ENCODE assay signal across 22 mouse cellular contexts in the genomic region with DNA sequence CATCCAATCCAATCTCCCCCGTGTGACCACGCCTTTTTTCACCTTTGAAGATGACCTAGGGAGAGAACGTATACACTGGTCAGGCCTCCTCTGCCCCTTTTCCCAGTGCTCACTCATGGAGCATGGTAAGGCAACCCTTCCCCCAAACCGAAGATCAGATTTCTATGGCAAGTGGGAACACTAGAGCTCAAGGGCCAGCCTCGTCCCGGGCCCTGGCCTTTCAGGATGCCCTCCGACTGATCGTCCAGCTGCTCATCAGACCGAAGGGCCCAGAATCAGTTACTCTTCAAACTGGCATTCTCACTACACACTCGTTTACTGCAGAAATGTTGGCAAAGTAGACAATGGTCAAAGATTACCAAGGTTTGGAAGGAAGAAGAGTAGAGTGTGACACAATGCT.
DNase-seq lines count a peak whose midpoint lies in the region; ATAC-seq lines count a peak whose summit lies in the region.
"Had no signal": no experiment of that assay in that cellular context is flagged by ENCODE, and none has a peak within 500 bp of the region (broad histone marks: within the 10 kb centered on the region; RNA-seq: fewer than 3 reads in every experiment).

No protein-coding gene starts in this region.

- no peak overlapping the region for H3K4me2 ChIP-seq in midbrain, embryonic 11.5 days
- no peak overlapping the region for H3K4me2 ChIP-seq in midbrain, embryonic 15.5 days
- H3K4me2 ChIP-seq in kidney, embryonic 14.5 days (replicated peaks; ENCODE audit: low read depth, low read length): no peak overlapping the region
- H3K4me2 ChIP-seq: forebrain, embryonic 13.5 days; heart, embryonic 13.5 days had no signal

- no peak overlapping the region for H3K9ac ChIP-seq in midbrain, embryonic 11.5 days (ENCODE audit: low read length)
- no peak overlapping the region for H3K9ac ChIP-seq in midbrain, embryonic 15.5 days
- no peak overlapping the region for H3K9ac ChIP-seq in kidney, embryonic 14.5 days (ENCODE audit: low read depth, low read length)
- H3K9ac ChIP-seq: forebrain, embryonic 13.5 days; forebrain, postnatal 0 days; heart, embryonic 13.5 days had no signal

- no peaks in the 10 kb centered on the region for H3K36me3 ChIP-seq in midbrain, embryonic 11.5 days (ENCODE audit: control insufficient read depth, insufficient read depth, low read length)
- H3K36me3 ChIP-seq in midbrain, embryonic 15.5 days (replicated peaks): no peaks in the 10 kb centered on the region
- H3K36me3 ChIP-seq in kidney, embryonic 14.5 days (ENCODE audit: control insufficient read depth, insufficient read depth, low read length): no peaks in the 10 kb centered on the region
- H3K36me3 ChIP-seq: embryonic facial prominence, embryonic 10.5 days; heart, embryonic 13.5 days had no signal

- H3K27ac ChIP-seq in midbrain, embryonic 11.5 days (ENCODE audit: low read depth, low read length): no peak overlapping the region
- H3K27ac ChIP-seq in midbrain, embryonic 15.5 days: no peak overlapping the region
- no peak overlapping the region for H3K27ac ChIP-seq in kidney, embryonic 14.5 days (ENCODE audit: low read depth, low read length)
- H3K27ac ChIP-seq: embryonic facial prominence, embryonic 10.5 days; forebrain, embryonic 13.5 days; gastrocnemius, adult 2 months; heart, embryonic 13.5 days had no signal

- H3K27me3 ChIP-seq in midbrain, embryonic 11.5 days (ENCODE audit: control insufficient read depth, insufficient read depth, low read length): no peaks in the 10 kb centered on the region
- H3K27me3 ChIP-seq in midbrain, embryonic 15.5 days (replicated peaks): no peaks in the 10 kb centered on the region
- no peaks in the 10 kb centered on the region for H3K27me3 ChIP-seq in kidney, embryonic 14.5 days (ENCODE audit: control insufficient read depth, insufficient read depth, low read length)
- H3K27me3 ChIP-seq: CH12.LX; forebrain, embryonic 13.5 days; heart, embryonic 13.5 days; Patski had no signal

- ATAC-seq in midbrain, embryonic 11.5 days (ENCODE audit: low FRiP score): no peak
- ATAC-seq in midbrain, embryonic 15.5 days (replicated peaks): no peak
- ATAC-seq in kidney, embryonic 14.5 days (ENCODE audit: low FRiP score, low TSS enrichment): peak; percentile 73
- ATAC-seq in monocyte, adult 5-6 weeks (replicated peaks; ENCODE audit: insufficient number of reproducible peaks, low FRiP score, low TSS enrichment, poor library complexity, severe bottlenecking): no peak
- ATAC-seq: activated CD4-positive, CD25-positive, alpha-beta regulatory T cell, adult 4 months; forebrain, embryonic 13.5 days; forebrain, postnatal 0 days; Patski had no signal

- WGBS in midbrain, embryonic 11.5 days: 84% methylated on average over 10 of the region's 10 CpGs
- WGBS in midbrain, embryonic 15.5 days: 84% methylated on average over 10 of the region's 10 CpGs
- WGBS in kidney, embryonic 14.5 days: 48% methylated on average over 9 of the region's 10 CpGs

- no peak overlapping the region for H3K4me3 ChIP-seq in midbrain, embryonic 11.5 days (ENCODE audit: low read depth, low read length)
- H3K4me3 ChIP-seq in midbrain, embryonic 15.5 days: no peak overlapping the region
- no peak overlapping the region for H3K4me3 ChIP-seq in kidney, embryonic 14.5 days (ENCODE audit: low read length)
- H3K4me3 ChIP-seq: embryonic facial prominence, embryonic 10.5 days; forebrain, embryonic 13.5 days; gastrocnemius, adult 2 months; heart, embryonic 13.5 days had no signal

- H3K9me3 ChIP-seq in midbrain, embryonic 11.5 days (ENCODE audit: control insufficient read depth, low read length): no peaks in the 10 kb centered on the region
- H3K9me3 ChIP-seq in midbrain, embryonic 15.5 days: no peaks in the 10 kb centered on the region
- no peaks in the 10 kb centered on the region for H3K9me3 ChIP-seq in kidney, embryonic 14.5 days (ENCODE audit: control insufficient read depth, low read length)
- H3K9me3 ChIP-seq: embryonic facial prominence, embryonic 10.5 days; forebrain, embryonic 13.5 days; heart, embryonic 13.5 days had no signal

- no peaks in the 10 kb centered on the region for H3K4me1 ChIP-seq in midbrain, embryonic 11.5 days (ENCODE audit: control insufficient read depth, insufficient read depth, low read length)
- H3K4me1 ChIP-seq in midbrain, embryonic 15.5 days: no peaks in the 10 kb centered on the region; the same call in 1 of the 2 replicates
- H3K4me1 ChIP-seq in kidney, embryonic 14.5 days (ENCODE audit: control insufficient read depth, insufficient read depth, low read length): no peaks in the 10 kb centered on the region

- peak; percentile 37 for DNase-seq in midbrain, embryonic 11.5 days (ENCODE audit: low spot score, missing footprints)
- DNase-seq in kidney, postnatal 10 days: peak; percentile 51
- DNase-seq in urinary bladder, postnatal 25 days (ENCODE audit: low spot score): no peak
- DNase-seq in lung, postnatal 25 days (ENCODE audit: low spot score): no peak
- no peak for DNase-seq in spleen, postnatal 4 days (ENCODE audit: low spot score in 2 of 2)
- DNase-seq: adrenal gland, postnatal 14 days; cerebellum, adult 11-12 months; cerebellum, adult 9-10 months; cerebellum, postnatal 25 days; forebrain, postnatal 0 days; gastrocnemius, adult 2 months; gastrocnemius, postnatal 25 days; heart, postnatal 36 days had no signal

Comparison
In these comparisons a context has a peak if more than half of its experiments do, and no peak if none do; other contexts are left out.
1. DNase-seq: peak in midbrain, embryonic 11.5 days (single experiment) and kidney, postnatal 10 days (single experiment); none in urinary bladder, postnatal 25 days (single experiment), lung, postnatal 25 days (single experiment) and spleen, postnatal 4 days (0 of 2).